Mouse (Mus musculus): ENCODE measurements at regions not wholly inside any gene's neighbourhood (a gene's known extent, or its start where the extent isn't known, plus 50 kb on each side); places are given as distances from the start of the nearest gene placed in this dataset.
A peak's percentile ranks its signal among the peaks of the same experiment; 100 is the strongest.

GRCm38 (mm10) chr5:70024571-70024970 lies 432.4 kb upstream of the Gnpda2 start:
- DNase-seq = peak; percentile 6

- DNase-seq = no peak
Measured at GRCm38 (mm10) chr5:70011951-70012350, 419.8 kb upstream of the Gnpda2 start.

All from right cerebral cortex, adult 18-20 months (tissue).